Mouse (Mus musculus): ENCODE results near the gene St5.

GRCm38 (mm10) chr7:109562676-109563075, 140.7 kb downstream of the St5 start:
- TF ChIP-seq POLR2A (IDR thresholded peaks at IDR 0.05; ENCODE audit: low read depth, low read length) (no peak), CTCF (IDR thresholded peaks at IDR 0.05; ENCODE audit: extremely low read depth, insufficient read depth, insufficient read length, insufficient replicate concordance) (no peak)

Data from spleen, adult 2 months (tissue).